Mouse (Mus musculus): ENCODE measurements around the gene Topaz1. TPM values are rescaled to one million over a fixed set of nuclear protein-coding genes. Genes with fewer than 3 reads are reported as not detected.
A peak's percentile ranks its signal among the peaks of the same experiment; 100 is the strongest.

The Topaz1 gene
- polyA plus RNA-seq, 1 experiment from 2014 or later: not detected

DNA sequence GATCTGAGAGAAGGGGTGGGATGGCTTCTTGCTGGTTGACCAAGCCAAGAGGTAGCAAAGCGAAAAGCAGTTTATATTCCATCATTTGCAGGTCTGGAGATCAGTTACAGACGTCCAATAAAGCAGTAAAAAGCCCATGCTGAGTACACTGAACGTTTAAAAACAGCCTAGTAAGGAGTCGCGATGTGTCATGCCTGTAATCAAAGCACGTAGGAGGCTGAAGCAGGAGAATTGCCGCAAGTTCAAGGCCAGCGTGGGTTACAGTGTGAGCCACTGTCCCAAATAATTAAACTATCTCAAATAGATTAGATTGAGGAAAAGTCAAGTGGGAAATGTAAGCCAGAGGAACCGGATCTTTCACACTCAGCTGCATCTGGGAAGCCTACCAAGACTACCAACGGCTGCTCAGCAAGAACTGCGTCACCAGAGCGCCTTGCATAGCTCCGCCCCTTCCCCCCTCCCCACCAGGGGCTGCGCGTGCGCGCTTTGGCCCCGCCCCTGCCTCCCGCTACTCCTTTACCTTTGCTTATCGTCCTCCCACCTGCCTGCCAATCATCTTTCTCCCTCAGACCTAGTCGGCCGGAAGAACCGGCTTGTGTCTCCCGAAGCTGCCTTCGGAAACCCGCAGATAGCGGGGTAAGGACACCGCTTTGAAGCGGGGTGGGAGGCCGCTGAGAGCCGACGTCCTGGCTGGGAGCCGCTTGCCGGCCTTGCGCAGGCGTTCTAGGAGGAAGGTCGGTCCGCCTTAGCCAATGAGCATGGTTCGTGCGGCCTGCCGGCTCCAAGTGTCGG is 58.1 kb downstream of the Topaz1 start, which contains the start of gene Tcaim:
Gene Tcaim, plus strand, starts transcription at position 487 of the 792 bp plus-strand sequence.
- Histone ChIP-seq H3K9me3 (ENCODE audit: low read length) (no peaks in the 10 kb centered on the region), H3K4me3 (ENCODE audit: low read depth, low read length) (peak within 1 kb of the TSS; percentile 68), H3K4me1 (ENCODE audit: insufficient read depth) (peaks cover 17% of the 10 kb centered on the region), H3K9ac (replicated peaks) (peak within 1 kb of the TSS; percentile 80), H3K36me3 (replicated peaks; ENCODE audit: insufficient read depth, low read length) (no peaks in the 10 kb centered on the region), H3K4me2 (ENCODE audit: low read depth, low read length) (peak within 1 kb of the TSS; percentile 92), H3K27ac (ENCODE audit: low read depth) (peak within 1 kb of the TSS; percentile 97), H3K27me3 (ENCODE audit: insufficient read depth, low read length) (no peaks in the 10 kb centered on the region)
- ATAC-seq: peak; percentile 96
- WGBS (ENCODE audit: insufficient replicate concordance): 8% methylated on average over 42 of the region's 42 CpGs
- DNase-seq: peak; percentile 92
- no peak for TF ChIP-seq CTCF (IDR thresholded peaks at IDR 0.05; ENCODE audit: low read depth)
- no peak for TF ChIP-seq EP300 (IDR thresholded peaks at IDR 0.05; ENCODE audit: low read depth)

- no peaks in the 10 kb centered on the region for H3K9me3 ChIP-seq (ENCODE audit: low read length)
- 19% methylated on average over 10 of the region's 10 CpGs for WGBS (ENCODE audit: insufficient replicate concordance)
- H3K36me3 ChIP-seq (replicated peaks; ENCODE audit: insufficient read depth, low read length): no peaks in the 10 kb centered on the region
- peak overlapping the region; percentile 97 for H3K27ac ChIP-seq (ENCODE audit: low read depth)
- peak overlapping the region; percentile 92 for H3K4me2 ChIP-seq (ENCODE audit: low read depth, low read length)
- ATAC-seq (no peak), DNase-seq (no peak)
- peak overlapping the region; percentile 68 for H3K4me3 ChIP-seq (ENCODE audit: low read depth, low read length)
- H3K27me3 ChIP-seq (ENCODE audit: insufficient read depth, low read length): no peaks in the 10 kb centered on the region
- H3K9ac ChIP-seq (replicated peaks): peak overlapping the region; percentile 80
- TF ChIP-seq EP300 (IDR thresholded peaks at IDR 0.05; ENCODE audit: low read depth) (no peak), CTCF (IDR thresholded peaks at IDR 0.05; ENCODE audit: low read depth) (no peak)
- peaks cover 17% of the 10 kb centered on the region for H3K4me1 ChIP-seq (ENCODE audit: insufficient read depth)
Observed at GRCm38 (mm10) chr9:122805845-122806341, 58.7 kb downstream of the Topaz1 start.

DNA sequence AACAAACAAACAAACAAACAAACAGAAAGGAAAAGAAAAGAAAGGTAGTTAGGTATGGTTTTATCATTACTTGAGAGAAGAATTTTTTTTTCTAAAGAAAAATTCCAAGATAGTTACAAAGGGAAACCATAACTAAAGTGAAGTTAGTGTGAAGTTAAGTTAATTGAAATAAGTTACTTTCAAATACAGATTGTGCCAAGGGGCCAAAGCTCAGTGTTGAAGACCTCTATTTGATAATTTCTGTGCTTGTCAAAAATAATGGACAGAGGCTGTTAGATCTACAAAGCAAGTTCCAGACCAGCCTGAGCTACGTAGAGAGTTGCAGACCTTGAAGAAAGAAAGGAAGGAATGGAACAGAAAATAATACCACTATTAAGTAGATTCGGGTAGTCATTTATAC is 60.0 kb downstream of the Topaz1 start:
- Histone ChIP-seq H3K4me3 (ENCODE audit: low read depth, low read length) (no peak overlapping the region), H3K36me3 (replicated peaks; ENCODE audit: insufficient read depth, low read length) (no peaks in the 10 kb centered on the region), H3K9me3 (ENCODE audit: low read length) (no peaks in the 10 kb centered on the region), H3K4me1 (ENCODE audit: insufficient read depth) (peaks cover 17% of the 10 kb centered on the region), H3K9ac (replicated peaks) (no peak overlapping the region), H3K27me3 (ENCODE audit: insufficient read depth, low read length) (no peaks in the 10 kb centered on the region), H3K4me2 (ENCODE audit: low read depth, low read length) (no peak overlapping the region), H3K27ac (ENCODE audit: low read depth) (no peak overlapping the region)
- DNase-seq (no peak), ATAC-seq (no peak)
- WGBS (ENCODE audit: insufficient replicate concordance): 91% methylated on average over 2 of the region's 2 CpGs
- no peak for TF ChIP-seq CTCF (IDR thresholded peaks at IDR 0.05; ENCODE audit: low read depth)
- no peak for TF ChIP-seq EP300 (IDR thresholded peaks at IDR 0.05; ENCODE audit: low read depth)

DNA sequence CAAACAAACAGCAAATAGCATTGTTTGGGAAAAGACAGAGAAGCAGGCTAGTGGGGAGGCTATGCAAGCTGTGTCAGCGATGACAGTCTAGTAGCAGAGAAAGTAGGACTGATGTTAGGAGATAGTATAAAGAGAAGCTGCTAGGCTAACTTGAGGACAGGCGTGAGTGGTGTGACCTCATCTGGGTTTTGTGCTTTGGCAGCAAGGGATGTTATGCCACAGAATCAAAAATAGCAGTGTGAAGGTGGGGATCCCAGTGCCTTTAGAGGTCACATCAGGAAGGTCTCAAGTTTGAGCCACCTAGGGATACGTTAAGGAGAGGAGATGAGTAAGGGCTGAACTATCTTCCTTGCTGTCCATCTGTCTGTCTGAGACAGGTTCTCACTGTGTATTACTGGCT is 63.1 kb downstream of the Topaz1 start:
- WGBS (ENCODE audit: insufficient replicate concordance): 72% methylated on average over 3 of the region's 3 CpGs
- no peaks in the 10 kb centered on the region for H3K9me3 ChIP-seq (ENCODE audit: low read length)
- DNase-seq: no peak

DNA sequence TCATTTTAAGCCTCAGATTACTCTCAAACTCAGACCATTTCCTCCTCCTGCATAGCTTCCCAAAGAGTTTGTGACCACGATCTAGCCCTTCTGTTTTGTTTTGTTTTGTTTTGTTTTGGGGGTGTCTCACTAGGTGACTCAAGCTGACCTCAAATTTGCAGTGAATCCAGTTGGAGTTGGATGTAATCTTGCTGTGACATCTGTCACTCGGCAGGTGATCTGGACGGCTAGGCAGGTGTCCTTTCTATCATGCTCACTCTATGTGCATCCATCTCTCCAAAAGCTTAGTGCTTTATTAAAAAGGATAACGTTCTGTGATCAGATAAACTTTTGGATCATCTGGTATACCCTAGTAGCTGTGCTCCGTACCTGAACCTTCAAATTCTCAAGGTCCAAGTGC is 65.2 kb downstream of the Topaz1 start:
- H3K9ac ChIP-seq (replicated peaks): no peak overlapping the region
- DNase-seq: no peak
- WGBS (ENCODE audit: insufficient replicate concordance): 76% methylated on average over 5 of the region's 5 CpGs
- H3K9me3 ChIP-seq (ENCODE audit: low read length): no peaks in the 10 kb centered on the region
- no peak overlapping the region for H3K27ac ChIP-seq (ENCODE audit: low read depth)
- no peaks in the 10 kb centered on the region for H3K4me1 ChIP-seq (ENCODE audit: insufficient read depth)
- no peak for ATAC-seq
- TF ChIP-seq CTCF (IDR thresholded peaks at IDR 0.05; ENCODE audit: low read depth) (no peak), EP300 (IDR thresholded peaks at IDR 0.05; ENCODE audit: low read depth) (no peak)
- H3K4me2 ChIP-seq (ENCODE audit: low read depth, low read length): no peak overlapping the region
- no peaks in the 10 kb centered on the region; the same call in 1 of the 2 replicates for H3K36me3 ChIP-seq (replicated peaks; ENCODE audit: insufficient read depth, low read length)
- no peak overlapping the region for H3K4me3 ChIP-seq (ENCODE audit: low read depth, low read length)
- no peaks in the 10 kb centered on the region for H3K27me3 ChIP-seq (ENCODE audit: insufficient read depth, low read length)

More for the DNA sequence above, 63.1 kb downstream of the Topaz1 start:
- no peak overlapping the region for H3K4me3 ChIP-seq (ENCODE audit: low read depth, low read length)
- no peaks in the 10 kb centered on the region; the same call in 1 of the 2 replicates for H3K36me3 ChIP-seq (replicated peaks; ENCODE audit: insufficient read depth, low read length)
- no peaks in the 10 kb centered on the region for H3K27me3 ChIP-seq (ENCODE audit: insufficient read depth, low read length)
- no peak overlapping the region for H3K4me2 ChIP-seq (ENCODE audit: low read depth, low read length)
- no peak for TF ChIP-seq CTCF (IDR thresholded peaks at IDR 0.05; ENCODE audit: low read depth)
- no peak for TF ChIP-seq EP300 (IDR thresholded peaks at IDR 0.05; ENCODE audit: low read depth)
- ATAC-seq: no peak
- no peak overlapping the region for H3K9ac ChIP-seq (replicated peaks)
- H3K4me1 ChIP-seq (ENCODE audit: insufficient read depth): peaks cover 13% of the 10 kb centered on the region
- H3K27ac ChIP-seq (ENCODE audit: low read depth): no peak overlapping the region

DNA sequence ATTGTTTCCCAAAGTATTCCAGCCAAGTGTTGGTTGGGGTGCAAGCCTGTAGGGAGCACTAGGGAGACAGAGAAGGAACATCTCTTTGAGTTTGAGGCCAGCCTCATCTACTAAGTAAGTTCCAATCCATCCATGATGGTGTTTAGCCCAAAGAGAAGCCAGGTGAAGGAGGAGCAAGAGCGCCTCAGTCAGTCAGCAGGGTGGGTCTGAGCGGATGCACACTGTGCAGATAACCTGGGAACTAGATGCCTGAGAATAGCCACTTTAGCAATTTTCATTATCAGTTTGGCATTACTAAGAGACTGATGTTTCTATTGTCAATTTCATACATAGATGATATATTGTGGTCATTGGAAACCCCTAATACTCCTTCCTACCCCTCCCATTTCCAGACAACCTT is 67.6 kb downstream of the Topaz1 start:
- H3K36me3 ChIP-seq (replicated peaks; ENCODE audit: insufficient read depth, low read length): peaks cover 2% of the 10 kb centered on the region; the same call in 1 of the 2 replicates
- H3K27ac ChIP-seq (ENCODE audit: low read depth): no peak overlapping the region
- no peaks in the 10 kb centered on the region for H3K4me1 ChIP-seq (ENCODE audit: insufficient read depth)
- no peaks in the 10 kb centered on the region for H3K9me3 ChIP-seq (ENCODE audit: low read length)
- ATAC-seq (no peak), DNase-seq (no peak)
- H3K4me2 ChIP-seq (ENCODE audit: low read depth, low read length): no peak overlapping the region
- H3K9ac ChIP-seq (replicated peaks): no peak overlapping the region
- TF ChIP-seq CTCF (IDR thresholded peaks at IDR 0.05; ENCODE audit: low read depth) (no peak), EP300 (IDR thresholded peaks at IDR 0.05; ENCODE audit: low read depth) (no peak)
- H3K4me3 ChIP-seq (ENCODE audit: low read depth, low read length): no peak overlapping the region
- 83% methylated on average over 2 of the region's 2 CpGs for WGBS (ENCODE audit: insufficient replicate concordance)
- H3K27me3 ChIP-seq (ENCODE audit: insufficient read depth, low read length): no peaks in the 10 kb centered on the region

All from liver, postnatal 0 days (tissue).